Mouse (Mus musculus) embryonic facial prominence, embryonic 10.5 days (tissue): ENCODE measurements around the gene Timm13. TPM values are rescaled to one million over a fixed set of nuclear protein-coding genes. Genes with fewer than 3 reads are reported as not detected.

ENCODE experiments used
- DNase-seq: peaks from one replicate; pipeline ENCODE4 v3.0.0-alpha.2; 2017; ENCODE audit warnings: low spot score
- H3K27ac ChIP-seq: fragments of 300-500 bp; sonication (generic); replicated peaks from 2 replicates; pipeline ENCODE4 v1.5.1; 2016; ENCODE audit warnings: mild to moderate bottlenecking
- H3K27me3 ChIP-seq: fragments of 300-500 bp; sonication (generic); replicated peaks from 2 replicates; pipeline ENCODE4 v1.6.1; 2016; ENCODE audit warnings: low read depth, mild to moderate bottlenecking; ENCODE audit not compliant: poor library complexity, severe bottlenecking
- H3K36me3 ChIP-seq: fragments of 300-500 bp; sonication (generic); replicated peaks from 2 replicates; pipeline ENCODE4 v1.6.1; 2016; ENCODE audit warnings: mild to moderate bottlenecking, moderate library complexity
- H3K4me1 ChIP-seq: fragments of 300-500 bp; sonication (generic); 2 replicates; pipeline ENCODE4 v1.6.1; 2016
- H3K4me3 ChIP-seq: fragments of 300-500 bp; sonication (generic); 2 replicates; pipeline ENCODE4 v1.5.1; 2016; ENCODE audit warnings: mild to moderate bottlenecking, moderate library complexity
- H3K9me3 ChIP-seq: fragments of 300-500 bp; sonication (generic); 2 replicates; pipeline ENCODE4 v1.6.1; 2016; ENCODE audit warnings: mild to moderate bottlenecking
- WGBS: fragments of 180-500 bp; shearing (Covaris S2); methylation state at CpG from one replicate; pipeline ENCODE4 v1.1.7; 2016; 5-methylcytosine and 5-hydroxymethylcytosine counted together
- polyA plus RNA-seq: library from polyadenylated mRNA; unstranded; fragments of >200 nt; fragmentation: Nextera tagmentation; extraction: Ambion mirVana; gene quantifications from 2 replicates; pipeline ENCODE4 v1.2.1, GENCODE M21; 2016

Gene Timm13
- polyA plus RNA-seq, 1 experiment from 2014 or later: 349 TPM

- Histone ChIP-seq H3K4me1 (no peaks in the 10 kb centered on the region), H3K27ac (no peak overlapping the region), H3K27me3 (peaks cover 8% of the 10 kb centered on the region; the same call in 1 of the 2 replicates), H3K36me3 (peaks cover 28% of the 10 kb centered on the region), H3K9me3 (no peaks in the 10 kb centered on the region), H3K4me3 (no peak overlapping the region)
- WGBS: 87% methylated on average over 4 of the region's 6 CpGs
- DNase-seq: no peak
Measured at GRCm38 (mm10) chr10:80870993-80871392, 29.8 kb downstream of the Timm13 start.

- peaks cover 77% of the 10 kb centered on the region for H3K36me3 ChIP-seq
- H3K4me3 ChIP-seq: no peak overlapping the region
- H3K4me1 ChIP-seq: no peaks in the 10 kb centered on the region
- no peaks in the 10 kb centered on the region for H3K9me3 ChIP-seq
- no peaks in the 10 kb centered on the region for H3K27me3 ChIP-seq
- 93% methylated on average over 16 of the region's 16 CpGs for WGBS
- no peak for DNase-seq
- H3K27ac ChIP-seq: no peak overlapping the region
Measured at GRCm38 (mm10) chr10:80864446-80864845, 36.3 kb downstream of the Timm13 start.

- Histone ChIP-seq H3K4me1 (peaks cover 15% of the 10 kb centered on the region), H3K27me3 (no peaks in the 10 kb centered on the region), H3K27ac (no peak overlapping the region), H3K36me3 (peaks cover 62% of the 10 kb centered on the region), H3K4me3 (no peak overlapping the region), H3K9me3 (no peaks in the 10 kb centered on the region)
- DNase-seq: no peak
- WGBS: 95% methylated on average over 5 of the region's 5 CpGs
Measured at GRCm38 (mm10) chr10:80862305-80862704, 38.5 kb downstream of the Timm13 start.

GRCm38 (mm10) chr10:80858350-80858935 is 42.3 kb downstream of the Timm13 start:
- Histone ChIP-seq H3K4me1 (peaks cover 52% of the 10 kb centered on the region), H3K27me3 (no peaks in the 10 kb centered on the region), H3K4me3 (no peak overlapping the region), H3K36me3 (peaks cover 27% of the 10 kb centered on the region), H3K9me3 (no peaks in the 10 kb centered on the region), H3K27ac (no peak overlapping the region)
- 82% methylated on average over 7 of the region's 7 CpGs for WGBS
- no peak for DNase-seq

- Histone ChIP-seq H3K36me3 (peaks cover 27% of the 10 kb centered on the region), H3K4me1 (peaks cover 55% of the 10 kb centered on the region), H3K27ac (peak overlapping the region; percentile 76), H3K9me3 (no peaks in the 10 kb centered on the region), H3K27me3 (no peaks in the 10 kb centered on the region), H3K4me3 (peak overlapping the region; percentile 34)
- no peak for DNase-seq
- 42% methylated on average over 3 of the region's 3 CpGs for WGBS
Measured at GRCm38 (mm10) chr10:80857848-80858247, 42.9 kb downstream of the Timm13 start.

GRCm38 (mm10) chr10:80857386-80857785 is 43.4 kb downstream of the Timm13 start:
- Histone ChIP-seq H3K4me3 (peak overlapping the region; percentile 34), H3K9me3 (no peaks in the 10 kb centered on the region), H3K4me1 (peaks cover 55% of the 10 kb centered on the region), H3K36me3 (peaks cover 26% of the 10 kb centered on the region), H3K27ac (peak overlapping the region; percentile 76), H3K27me3 (no peaks in the 10 kb centered on the region)
- WGBS: 41% methylated on average over 8 of the region's 8 CpGs
- DNase-seq: no peak

GRCm38 (mm10) chr10:80856908-80857307 is 43.9 kb downstream of the Timm13 start:
- H3K36me3 ChIP-seq: peaks cover 26% of the 10 kb centered on the region
- peak overlapping the region; percentile 34; the same call in 1 of the 2 replicates for H3K4me3 ChIP-seq
- H3K27me3 ChIP-seq: no peaks in the 10 kb centered on the region
- H3K4me1 ChIP-seq: peaks cover 55% of the 10 kb centered on the region
- DNase-seq: no peak
- no peaks in the 10 kb centered on the region for H3K9me3 ChIP-seq
- WGBS: 70% methylated on average over 5 of the region's 5 CpGs
- 0 out of 2 replicates have a peak overlapping the region, but pooled peaks have one; percentile 76 for H3K27ac ChIP-seq

GRCm38 (mm10) chr10:80856267-80856666 is 44.5 kb downstream of the Timm13 start:
- peaks cover 55% of the 10 kb centered on the region for H3K4me1 ChIP-seq
- DNase-seq: peak; percentile 41
- H3K27ac ChIP-seq: peak overlapping the region; percentile 19; the same call in 1 of the 2 replicates
- H3K4me3 ChIP-seq: peak overlapping the region; percentile 100
- WGBS: 57% methylated on average over 3 of the region's 3 CpGs
- H3K36me3 ChIP-seq: peaks cover 26% of the 10 kb centered on the region
- no peaks in the 10 kb centered on the region for H3K27me3 ChIP-seq
- no peaks in the 10 kb centered on the region for H3K9me3 ChIP-seq

- DNase-seq: peak; percentile 37
- no peaks in the 10 kb centered on the region for H3K27me3 ChIP-seq
- peaks cover 55% of the 10 kb centered on the region for H3K4me1 ChIP-seq
- H3K9me3 ChIP-seq: no peaks in the 10 kb centered on the region
- peak overlapping the region; percentile 91 for H3K27ac ChIP-seq
- WGBS: 27% methylated on average over 11 of the region's 11 CpGs
- peak overlapping the region; percentile 100 for H3K4me3 ChIP-seq
- peaks cover 28% of the 10 kb centered on the region for H3K36me3 ChIP-seq
Measured at GRCm38 (mm10) chr10:80855749-80856073, 45.1 kb downstream of the Timm13 start.

- Histone ChIP-seq H3K27ac (peak within 1 kb of the TSS; percentile 91), H3K4me3 (peak within 1 kb of the TSS; percentile 100), H3K4me1 (peaks cover 55% of the 10 kb centered on the region), H3K27me3 (no peaks in the 10 kb centered on the region), H3K36me3 (peaks cover 34% of the 10 kb centered on the region), H3K9me3 (no peaks in the 10 kb centered on the region)
- DNase-seq: peak; percentile 98
- WGBS: under 1% methylated on average over 81 of the region's 81 CpGs
Measured at GRCm38 (mm10) chr10:80854913-80855748, 45.6 kb downstream of the Timm13 start, which contains the start of the genes Lsm7 and Sppl2b. Lsm7 (minus strand) TSS chr10:80855209. Sppl2b (plus strand) TSS chr10:80855275.
